Mouse (Mus musculus) bone marrow, adult 2 months (tissue): ENCODE data around the gene Gzmm. TPM values are rescaled to one million over a fixed set of nuclear protein-coding genes. Genes with fewer than 3 reads are reported as not detected.
A peak's percentile ranks its signal among the peaks of the same experiment; 100 is the strongest.

Experiments
- H3K27ac ChIP-seq: fragments of 200-500 bp; 2 replicates; pipeline ENCODE4 v1.5.1; 2012; ENCODE audit warnings: low read depth, mild to moderate bottlenecking, control low read depth, inconsistent platforms, low read length; ENCODE audit not compliant: control insufficient read depth, poor library complexity, insufficient read depth
- H3K4me1 ChIP-seq: fragments of 200-500 bp; 2 replicates; pipeline ENCODE4 v1.6.1; 2011; ENCODE audit warnings: low read length; ENCODE audit not compliant: control insufficient read depth, insufficient read depth
- H3K4me3 ChIP-seq: fragments of 200-500 bp; replicated peaks from 2 replicates; pipeline ENCODE3; 2011; ENCODE audit warnings: mild to moderate bottlenecking, low read depth, low read length, control low read depth; ENCODE audit not compliant: control insufficient read depth
- CTCF ChIP-seq: fragments of 200-500 bp; IDR thresholded peaks from 2 replicates; pipeline ENCODE4 v1.5.1; 2011; ENCODE audit warnings: low read length, control low read depth; ENCODE audit not compliant: control insufficient read depth, insufficient read depth
- POLR2A ChIP-seq: fragments of 200-500 bp; IDR thresholded peaks from 2 replicates; pipeline ENCODE4 v1.6.1; 2011; ENCODE audit warnings: low read depth, mild to moderate bottlenecking, control low read depth, low read length, borderline replicate concordance; ENCODE audit not compliant: control insufficient read depth
- WGBS: fragments of 180-500 bp; shearing (Covaris S2); methylation state at CpG from one replicate; pipeline ENCODE4 v1.1.7; 2018; 5-methylcytosine and 5-hydroxymethylcytosine counted together
- polyA plus RNA-seq: library from polyadenylated mRNA; stranded (reverse); fragments of >200 nt; gene quantifications from 2 replicates; pipeline ENCODE4 v1.2.4, GENCODE M21; 2011; ENCODE audit warnings: low replicate concordance; ENCODE audit not compliant: missing spikeins, insufficient read depth, insufficient read length

Gene Gzmm
- polyA plus RNA-seq, 1 experiment: not detected

- Histone ChIP-seq H3K27ac (no peak overlapping the region), H3K4me3 (no peak overlapping the region), H3K4me1 (peaks cover 2% of the 10 kb centered on the region; the same call in 1 of the 2 replicates)
- 68% methylated on average over 7 of the region's 7 CpGs for WGBS
- TF ChIP-seq POLR2A: no peak
- TF ChIP-seq CTCF: no peak
Measured at GRCm38 (mm10) chr10:79709307-79709706, 20.5 kb downstream of the Gzmm start.

GRCm38 (mm10) chr10:79712029-79712428, 23.2 kb downstream of the Gzmm start:
- no peak overlapping the region for H3K4me3 ChIP-seq
- no peak overlapping the region for H3K27ac ChIP-seq
- TF ChIP-seq POLR2A (no peak), CTCF (no peak)
- WGBS: 97% methylated on average over 1 of the region's 1 CpGs
- H3K4me1 ChIP-seq: no peaks in the 10 kb centered on the region; the same call in 1 of the 2 replicates

- TF ChIP-seq CTCF (peak; percentile 91), POLR2A (no peak)
- Histone ChIP-seq H3K27ac (peak overlapping the region; percentile 53), H3K4me1 (no peaks in the 10 kb centered on the region), H3K4me3 (no peak overlapping the region)
- WGBS: 16% methylated on average over 4 of the region's 6 CpGs
Measured at GRCm38 (mm10) chr10:79712499-79713126, 23.8 kb downstream of the Gzmm start.

- H3K4me3 ChIP-seq: no peak overlapping the region
- WGBS: 39% methylated on average over 1 of the region's 1 CpGs
- TF ChIP-seq CTCF (no peak), POLR2A (no peak)
- no peaks in the 10 kb centered on the region for H3K4me1 ChIP-seq
- H3K27ac ChIP-seq: no peak overlapping the region
Measured at GRCm38 (mm10) chr10:79713163-79713562, 24.3 kb downstream of the Gzmm start.

GRCm38 (mm10) chr10:79714996-79715395, 26.2 kb downstream of the Gzmm start:
- 60% methylated on average over 4 of the region's 4 CpGs for WGBS
- Histone ChIP-seq H3K4me1 (no peaks in the 10 kb centered on the region), H3K4me3 (no peak overlapping the region), H3K27ac (no peak overlapping the region)
- TF ChIP-seq CTCF (no peak), POLR2A (no peak)

GRCm38 (mm10) chr10:79716254-79716987, 27.6 kb downstream of the Gzmm start, which contains the start of gene Hcn2:
TSS of gene Hcn2 (plus strand) at chr10:79716634.
- 3% methylated on average over 86 of the region's 91 CpGs for WGBS
- Histone ChIP-seq H3K27ac (no peak within 1 kb of the TSS), H3K4me1 (no peaks in the 10 kb centered on the region), H3K4me3 (no peak within 1 kb of the TSS)
- TF ChIP-seq CTCF (no peak), POLR2A (no peak)

- Histone ChIP-seq H3K4me3 (no peak overlapping the region), H3K4me1 (no peaks in the 10 kb centered on the region), H3K27ac (no peak overlapping the region)
- under 1% methylated on average over 44 of the region's 44 CpGs for WGBS
- TF ChIP-seq CTCF: no peak
- no peak for TF ChIP-seq POLR2A
Measured at GRCm38 (mm10) chr10:79716988-79717355, 28.2 kb downstream of the Gzmm start.

- WGBS: 6% methylated on average over 43 of the region's 43 CpGs
- TF ChIP-seq CTCF: no peak
- TF ChIP-seq POLR2A: no peak
- Histone ChIP-seq H3K27ac (no peak overlapping the region), H3K4me3 (no peak overlapping the region), H3K4me1 (no peaks in the 10 kb centered on the region)
Measured at GRCm38 (mm10) chr10:79717640-79718357, 29.0 kb downstream of the Gzmm start.
